Mouse (Mus musculus): ENCODE measurements around the gene Lsm5. TPM values are rescaled to one million over a fixed set of nuclear protein-coding genes. Genes with fewer than 3 reads are reported as not detected.

The Lsm5 gene
- total RNA-seq (2021) = 10 to 100 TPM; 13.7 to 20.4 TPM
- long read RNA-seq, experiment 1, transcript Lsm5-201 (5 exons, 494 nt) = major isoform, 7 of 8 reads
- long read RNA-seq, experiment 1, partial matches to known transcripts = 0 of 8 reads
- long read RNA-seq, experiment 1, other reads (novel, unspliced or antisense) = 1 of 8 reads
- long read RNA-seq, experiment 2, transcript Lsm5-201 (5 exons, 494 nt) = major isoform, 13 of 14 reads
- long read RNA-seq, experiment 2, partial matches to known transcripts = 0 of 14 reads
- long read RNA-seq, experiment 2, other reads (novel, unspliced or antisense) = 1 of 14 reads

DNA sequence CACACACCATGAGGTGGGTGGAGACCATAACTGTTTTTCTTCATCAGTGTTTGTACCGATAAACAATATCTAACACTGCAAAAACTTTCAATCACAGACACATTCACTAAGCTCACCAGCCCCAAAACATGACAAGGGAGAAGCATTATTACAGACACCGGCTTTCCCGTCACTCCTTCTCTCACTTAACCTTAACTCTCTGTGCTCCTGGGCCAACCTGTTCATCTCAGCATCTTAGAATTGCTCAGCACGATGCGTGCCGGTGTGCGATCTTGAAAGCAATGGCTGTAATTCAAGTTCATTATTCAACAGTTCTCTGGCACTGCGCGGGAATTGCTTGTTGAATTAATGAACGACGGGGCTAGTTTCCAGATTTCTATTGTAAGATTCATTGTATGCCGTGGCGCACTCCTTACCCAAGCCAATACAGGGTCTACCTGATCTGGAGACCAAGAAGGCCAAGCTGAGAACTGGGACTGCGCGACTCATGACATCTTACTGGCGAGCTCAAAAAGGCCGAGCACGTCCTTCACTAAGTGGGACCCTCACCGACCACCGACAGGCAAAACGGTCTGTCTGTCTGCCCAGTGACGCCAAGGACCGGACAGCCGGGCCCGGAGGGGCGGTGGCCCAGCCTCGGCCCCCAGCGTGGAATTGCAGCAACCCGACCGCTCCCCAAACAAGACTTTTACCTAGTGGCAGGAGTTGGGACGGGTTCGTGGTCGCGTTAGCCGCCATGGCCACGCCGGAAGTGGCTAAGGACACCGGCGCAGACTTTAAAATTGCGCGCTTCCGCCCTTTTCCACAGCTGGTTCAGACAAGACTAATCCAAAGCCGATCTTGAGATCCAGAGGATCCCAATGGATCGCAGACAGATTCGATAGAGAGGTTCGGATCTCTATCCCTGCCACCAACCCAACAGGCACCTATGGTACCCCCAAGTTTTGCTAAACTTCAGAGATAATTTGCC, at the start of gene Lsm5:
Lsm5 (minus strand) TSS at position 780 of the 970 bp plus-strand sequence.
- peak; percentile 90 to 97 for DNase-seq

DNA sequence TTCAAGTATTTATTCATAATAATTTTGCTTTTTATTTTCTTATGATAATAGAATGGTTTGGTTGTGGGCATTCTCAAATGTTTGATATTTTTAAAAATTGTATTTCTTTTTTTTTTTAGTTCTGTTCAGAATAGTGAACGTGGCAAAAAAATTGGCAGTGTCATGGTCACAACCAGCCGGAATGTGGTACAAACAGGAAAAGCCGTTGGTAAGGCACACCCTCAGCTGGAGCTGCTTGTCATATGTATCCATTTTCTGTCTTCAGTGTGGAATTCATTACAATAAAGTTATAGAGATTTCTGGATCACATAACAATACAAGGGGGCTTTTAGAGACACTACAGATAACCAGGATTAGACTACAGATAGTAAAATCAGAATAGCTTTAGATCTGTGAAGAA, 49.2 kb upstream of the Lsm5 start:
- no peak for DNase-seq

DNA sequence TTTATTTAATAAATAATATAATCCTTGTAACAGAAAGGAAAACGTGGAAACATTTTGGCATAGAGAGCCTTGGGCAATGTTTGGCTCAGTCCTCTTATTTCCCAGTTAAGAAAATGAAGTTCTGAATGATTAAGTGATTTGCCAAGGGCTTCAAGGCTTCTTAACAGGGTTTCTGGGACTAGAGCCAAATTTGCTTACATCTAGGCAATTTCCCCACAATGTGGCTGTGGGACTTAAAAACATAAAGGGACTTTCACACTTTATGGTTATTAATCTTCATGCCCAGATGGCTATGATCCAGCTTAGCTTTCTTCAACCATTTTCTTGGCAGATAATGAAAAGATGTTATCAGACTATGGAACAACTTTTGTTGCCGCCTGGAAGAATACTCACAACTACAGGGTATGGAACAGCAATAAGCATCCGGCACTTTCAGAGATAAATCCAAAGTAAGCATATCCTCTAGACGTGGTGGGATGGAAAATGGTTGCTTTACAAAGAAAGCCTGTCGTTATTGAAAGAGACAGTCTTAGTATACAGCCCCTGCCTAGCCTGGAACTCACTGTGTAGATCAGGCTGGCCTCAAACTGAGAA, 41.5 kb upstream of the Lsm5 start:
- DNase-seq = no peak

DNA sequence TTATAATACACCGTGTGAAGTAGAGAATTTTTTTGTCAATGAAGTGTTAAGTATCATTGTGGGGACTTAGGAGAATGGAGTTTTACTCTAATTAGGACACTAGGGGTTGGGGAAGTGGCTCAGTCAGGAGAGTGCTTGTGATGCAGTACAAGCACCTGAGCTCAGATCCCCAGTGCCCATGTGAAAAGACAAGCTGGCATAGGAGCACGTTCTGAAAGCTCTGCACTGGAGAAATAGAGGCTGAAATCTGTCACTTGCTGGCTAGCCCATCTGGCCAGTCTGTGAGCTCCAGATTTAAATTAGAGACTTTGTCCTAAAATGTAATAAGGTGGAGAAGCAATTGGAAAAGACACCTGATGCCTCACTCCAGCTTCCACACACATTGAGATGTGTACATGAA, 28.0 kb upstream of the Lsm5 start:
- DNase-seq = no peak

DNA sequence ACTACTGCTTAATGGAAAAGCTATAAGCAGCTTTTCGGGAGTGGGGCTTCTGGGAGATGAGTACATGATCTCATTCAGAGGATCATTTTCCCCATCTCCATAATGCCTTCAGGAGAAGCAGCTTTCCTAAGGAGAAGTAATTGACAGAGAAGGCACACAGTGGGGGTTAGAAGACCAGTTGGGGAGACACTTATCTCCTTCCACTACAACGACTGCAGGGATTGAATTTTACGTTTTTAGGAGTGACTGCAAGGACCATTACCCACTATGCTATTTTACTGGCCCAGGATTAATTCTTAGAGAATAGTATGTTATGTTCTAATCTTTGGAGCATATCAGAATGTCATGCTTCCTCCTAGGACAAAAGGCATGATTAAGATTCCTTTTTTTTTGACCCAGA, 16.4 kb upstream of the Lsm5 start:
- DNase-seq = no peak

DNA sequence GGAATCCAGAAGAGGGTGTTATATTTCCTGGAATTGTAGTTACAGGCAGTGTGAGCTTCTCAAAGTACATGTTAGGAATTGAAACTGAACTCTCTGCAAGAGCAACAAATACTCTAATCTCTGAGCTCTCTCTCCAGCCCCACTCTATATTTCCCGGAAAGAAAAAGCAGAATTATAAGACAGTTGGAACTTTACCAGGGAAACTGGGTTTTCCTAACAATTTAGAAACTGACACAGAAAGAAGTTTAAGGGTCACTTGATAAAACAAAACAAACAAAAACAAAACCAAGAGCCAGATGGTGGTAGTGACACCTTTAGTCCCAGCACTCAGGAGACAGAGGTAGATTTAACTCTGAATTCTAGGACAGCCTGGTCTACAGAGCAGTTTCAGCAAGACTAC, 14.6 kb upstream of the Lsm5 start:
- DNase-seq = no peak

DNA sequence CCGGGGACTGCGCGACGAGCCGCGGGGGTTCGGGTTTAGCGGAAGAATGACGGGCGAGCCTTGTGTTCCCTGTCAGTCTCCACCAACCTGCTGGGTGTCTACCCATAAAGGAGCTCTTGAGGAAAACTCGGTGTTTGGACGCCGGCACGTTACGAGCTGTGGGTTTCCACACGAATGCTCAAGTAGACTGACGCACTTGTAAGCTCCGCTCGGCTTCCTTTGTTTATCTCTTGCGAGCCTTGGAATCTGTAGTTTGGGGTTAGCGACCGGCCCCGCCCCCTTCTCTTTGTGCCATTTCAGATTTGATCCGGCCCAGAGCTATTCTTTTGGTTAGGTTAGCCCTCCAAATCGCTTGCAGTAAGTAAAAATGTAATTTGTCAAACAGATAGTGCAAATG, 10.8 kb upstream of the Lsm5 start:
- DNase-seq = peak in 1 of 2 experiments; percentile 31

DNA sequence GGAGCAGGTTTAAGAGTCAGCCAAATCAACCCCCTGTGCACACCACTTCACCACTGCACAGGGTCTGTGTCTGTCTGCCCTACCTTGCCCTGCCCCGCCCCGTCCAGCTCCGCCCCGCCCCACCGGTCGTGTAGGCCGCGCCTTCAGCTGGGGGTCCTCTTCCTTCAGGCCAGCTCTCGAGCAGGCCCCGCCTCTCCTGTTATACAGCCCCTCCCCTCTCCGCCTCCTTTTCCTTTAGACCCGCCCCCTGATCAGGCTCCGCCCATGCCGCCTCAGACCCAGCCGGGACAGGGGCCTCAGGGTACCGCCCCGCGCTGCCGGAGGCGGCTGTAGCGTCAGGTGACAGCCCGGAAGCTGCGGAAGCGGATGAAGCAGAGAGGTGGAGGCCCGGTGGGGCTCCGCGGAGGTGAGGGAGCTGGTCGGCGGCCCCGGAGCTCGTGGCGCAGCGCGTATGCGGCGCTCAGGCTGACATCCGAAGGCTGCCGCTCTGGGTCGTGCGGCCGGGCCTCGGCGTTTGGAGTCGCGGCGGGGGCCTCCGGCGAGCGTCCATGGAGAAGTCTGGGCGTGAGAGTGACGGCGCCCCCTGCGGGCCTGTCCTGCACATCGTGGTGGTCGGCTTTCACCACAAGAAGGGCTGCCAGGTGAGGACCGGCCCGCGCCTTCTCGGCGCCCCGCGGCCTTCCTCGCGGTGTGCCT, 10.2 kb upstream of the Lsm5 start, which contains the start of gene Avl9:
Avl9 (plus strand) TSS at position 326 of the 696 bp plus-strand sequence.
- peak; percentile 99 for DNase-seq

DNA sequence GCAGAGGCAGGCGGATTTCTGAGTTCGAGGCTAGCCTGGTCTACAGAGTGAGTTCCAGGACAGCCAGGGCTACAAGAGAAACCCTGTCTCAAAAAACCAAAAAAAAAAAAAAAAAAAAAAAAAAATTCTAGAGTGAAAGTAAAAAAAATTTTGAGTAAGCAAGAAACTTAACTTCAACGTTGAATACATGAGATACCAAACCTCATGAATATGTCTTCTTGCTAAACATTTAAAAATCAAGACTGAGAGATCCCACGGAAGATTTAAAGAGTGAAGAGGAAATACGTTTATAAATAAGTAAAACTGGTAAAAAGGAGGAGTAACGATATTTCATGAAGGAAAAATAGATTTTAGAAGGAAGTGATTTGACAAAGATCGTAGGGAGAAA, 9.7 kb upstream of the Lsm5 start:
- DNase-seq = no peak

DNA sequence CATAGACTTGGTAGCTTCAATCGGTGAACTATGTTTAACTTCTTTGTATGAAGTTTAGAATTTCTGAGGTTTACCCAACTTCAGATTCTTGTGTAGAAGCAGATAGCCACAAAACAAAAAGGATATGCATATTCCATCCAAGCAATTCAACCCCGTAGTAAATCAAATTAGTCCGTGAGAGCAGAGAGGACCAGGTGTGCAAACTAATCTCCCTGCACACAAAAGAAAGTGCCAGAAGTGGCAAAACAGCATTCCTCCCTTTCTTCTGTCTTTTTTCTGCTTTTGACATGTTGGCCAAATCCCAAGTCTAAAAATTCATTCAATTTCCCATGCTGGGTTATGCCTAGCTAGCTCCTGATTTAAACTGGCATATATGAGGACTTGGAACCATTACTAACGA, 12.1 kb downstream of the Lsm5 start:
- DNase-seq = no peak

DNA sequence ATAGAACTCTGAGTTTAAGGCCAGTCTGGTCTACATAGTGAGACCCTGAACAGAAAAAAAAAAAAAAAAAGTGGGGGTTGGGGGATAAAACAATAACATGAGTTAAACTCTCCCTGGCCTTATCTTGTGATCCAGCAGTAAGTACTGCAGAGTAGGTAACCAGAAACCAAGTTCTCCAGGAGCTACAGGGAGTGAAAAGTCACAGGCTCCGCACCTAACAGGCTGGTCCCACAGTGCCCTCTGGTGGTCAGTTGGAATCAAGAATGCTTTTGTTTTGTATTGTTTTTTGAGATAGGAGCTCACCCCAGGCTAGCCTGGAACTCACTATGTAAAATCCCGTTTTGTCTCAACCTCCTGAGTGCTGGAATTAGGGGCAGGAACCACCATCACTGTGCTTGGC, 13.3 kb downstream of the Lsm5 start:
- peak; percentile 52 to 79 for DNase-seq

DNA sequence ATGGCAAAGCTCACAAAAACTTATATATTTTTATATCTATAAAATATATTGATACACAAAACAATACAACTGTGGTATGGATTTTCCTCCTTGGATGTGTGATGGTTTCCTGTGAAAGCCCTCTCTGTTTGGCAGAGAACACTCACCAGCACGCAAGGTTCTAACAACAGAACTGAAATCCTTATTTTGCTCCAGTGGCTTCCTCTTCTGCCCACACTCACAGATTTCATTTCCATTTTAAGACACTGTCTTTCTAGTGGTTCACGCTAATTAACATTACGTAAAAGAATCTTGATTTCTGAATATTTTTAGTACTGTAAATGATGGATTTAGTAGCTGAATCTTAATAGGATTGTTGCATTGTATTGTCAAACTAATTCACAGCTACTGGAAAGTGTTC, 16.3 kb downstream of the Lsm5 start:
- DNase-seq = no peak

DNA sequence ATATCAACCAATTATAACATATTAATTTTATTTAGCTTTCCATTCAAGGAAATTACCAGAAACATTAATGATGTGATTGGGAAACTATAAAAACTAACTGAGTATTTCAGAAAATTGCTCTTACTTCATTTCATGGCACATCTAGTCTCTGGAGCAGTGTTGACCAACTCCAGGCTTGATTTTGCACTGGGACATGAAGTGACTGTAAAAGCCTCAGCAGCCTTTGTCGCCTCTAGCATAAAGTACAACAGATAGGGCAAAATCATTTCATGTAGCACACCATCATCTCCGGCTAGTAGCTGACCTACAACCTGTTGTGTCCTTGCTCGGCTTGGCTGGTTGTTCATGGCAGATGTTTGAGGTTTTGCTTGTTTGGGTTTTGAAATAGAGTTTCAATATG, 40.1 kb downstream of the Lsm5 start:
- DNase-seq = no peak

DNA sequence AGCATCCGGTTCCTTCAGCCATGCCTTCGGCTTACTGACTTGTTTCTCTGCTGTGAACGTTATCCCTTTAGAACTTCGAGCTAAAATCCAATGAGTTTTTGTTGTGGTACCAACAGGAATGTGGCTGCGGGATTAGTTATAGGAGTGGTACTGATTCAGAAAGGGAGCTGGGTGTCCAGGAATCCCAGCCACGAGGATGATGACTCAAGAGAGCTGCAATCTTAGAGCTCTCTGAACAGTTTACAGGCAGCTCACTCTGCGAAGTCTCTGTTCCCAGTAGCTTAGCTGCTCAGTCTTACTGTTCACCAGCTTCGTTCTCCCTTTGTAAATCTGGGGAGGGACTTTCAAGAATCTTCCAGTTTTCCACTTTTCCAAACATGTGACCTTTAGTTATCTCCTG, 49.1 kb downstream of the Lsm5 start:
- no peak for DNase-seq

DNA sequence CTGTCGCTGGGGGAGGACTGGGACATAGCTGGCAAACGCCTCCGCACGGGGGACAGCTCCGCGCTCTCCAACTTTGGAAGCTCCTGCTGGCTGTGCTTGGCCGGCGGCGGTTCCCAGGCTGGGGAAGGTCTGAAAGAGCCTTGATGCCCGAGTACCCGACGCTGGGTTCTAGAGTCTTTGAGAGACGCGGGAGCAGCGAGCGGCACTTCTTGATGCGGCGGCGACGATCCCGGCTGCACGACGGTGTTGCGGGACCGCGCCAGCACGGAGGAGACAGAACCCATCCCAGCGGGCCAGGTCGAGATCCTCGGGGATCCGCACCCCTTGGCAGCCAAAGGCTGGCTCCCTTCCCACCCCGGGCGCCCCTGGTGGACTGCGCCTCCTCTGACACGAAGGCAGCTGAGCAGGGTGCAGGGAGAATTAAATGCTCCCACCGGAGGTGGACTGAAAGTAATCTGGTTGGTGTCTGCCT, 52.4 kb downstream of the Lsm5 start:
- DNase-seq = peak; percentile 0 to 6

Other genes with a start within 250 kb of the Lsm5 start
- gene Pde1c, start 135.6 kb downstream of the Lsm5 start, total RNA-seq (2021) = 10 to 100 TPM; 74.3 to 85.4 TPM
- 1 to 10 TPM; 4.9 to 7.6 TPM for gene Avl9, start 10.2 kb upstream of the Lsm5 start, total RNA-seq (2021)
- gene Kbtbd2, start 93.1 kb upstream of the Lsm5 start, total RNA-seq (2021) = 10 to 100 TPM; 33.2 to 37.3 TPM
- 10 to 100 TPM; 90.3 to 90.9 TPM for gene Fkbp9, start 127.3 kb upstream of the Lsm5 start, total RNA-seq (2021)
- 10 to 100 TPM; 77.4 to 91.0 TPM for gene Nt5c3, start 219.2 kb upstream of the Lsm5 start, total RNA-seq (2021)
- gene Vmn1r4, start 219.3 kb upstream of the Lsm5 start, total RNA-seq (2021) = under 1 TPM in 1 of 2 experiments, not detected in 1; 0.18 TPM